Mouse (Mus musculus) brown adipose tissue, adult 24 weeks (tissue): ENCODE measurements at regions not wholly inside any gene's neighbourhood (a gene's known extent, or its start where the extent isn't known, plus 50 kb on each side); places are given as distances from the start of the nearest gene placed in this dataset.

ENCODE experiments used
- H3K27ac ChIP-seq: fragments of 200-500 bp; replicated peaks from 2 replicates; pipeline ENCODE4 v1.5.1; 2012; ENCODE audit warnings: low read depth, mild to moderate bottlenecking, low read length
- H3K4me1 ChIP-seq: fragments of 200-500 bp; 2 replicates; pipeline ENCODE4 v1.6.1; 2012; ENCODE audit warnings: low read length, mixed read lengths; ENCODE audit not compliant: control insufficient read depth, insufficient read depth, insufficient read length
- H3K4me3 ChIP-seq: fragments of 200-500 bp; 2 replicates; pipeline ENCODE4 v1.5.1; 2012; ENCODE audit warnings: low read depth, mild to moderate bottlenecking, low read length, moderate library complexity; ENCODE audit not compliant: insufficient read depth

GRCm38 (mm10) chr9:100340796-100341195, 145.8 kb downstream of the Il20rb start:
- no peak overlapping the region for H3K27ac ChIP-seq
- H3K4me1 ChIP-seq: no peaks in the 10 kb centered on the region
- no peak overlapping the region for H3K4me3 ChIP-seq

GRCm38 (mm10) chr9:100307765-100308164, 178.8 kb downstream of the Il20rb start:
- H3K4me3 ChIP-seq: no peak overlapping the region
- no peaks in the 10 kb centered on the region for H3K4me1 ChIP-seq
- H3K27ac ChIP-seq: no peak overlapping the region

GRCm38 (mm10) chr9:100307364-100307763, 179.2 kb downstream of the Il20rb start:
- H3K4me3 ChIP-seq: no peak overlapping the region
- H3K27ac ChIP-seq: no peak overlapping the region
- H3K4me1 ChIP-seq: no peaks in the 10 kb centered on the region

DNA sequence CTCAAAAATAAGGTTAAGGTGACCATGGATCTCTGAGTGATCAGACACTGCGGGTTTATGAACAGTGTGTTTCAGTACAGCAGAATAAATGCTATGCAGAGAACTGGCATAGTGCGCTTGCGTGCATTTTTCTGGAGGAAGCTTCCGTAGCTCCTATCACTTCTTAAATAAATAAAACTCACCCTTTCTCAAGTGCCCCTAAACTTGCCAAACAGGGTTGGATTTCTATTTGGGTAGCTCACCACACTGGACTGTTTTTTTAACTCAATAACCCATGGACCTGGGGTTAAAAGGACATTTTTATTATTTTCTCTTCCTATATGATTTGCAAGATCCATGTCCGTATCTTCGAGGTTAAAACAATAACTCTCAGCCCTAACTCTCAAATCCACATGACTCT, 182.8 kb downstream of the Il20rb start:
- Histone ChIP-seq H3K4me1 (no peaks in the 10 kb centered on the region), H3K4me3 (no peak overlapping the region), H3K27ac (no peak overlapping the region)

- Histone ChIP-seq H3K27ac (no peak overlapping the region), H3K4me1 (no peaks in the 10 kb centered on the region), H3K4me3 (no peak overlapping the region)
Observed at GRCm38 (mm10) chr9:100301613-100302012, 185.0 kb downstream of the Il20rb start.

DNA sequence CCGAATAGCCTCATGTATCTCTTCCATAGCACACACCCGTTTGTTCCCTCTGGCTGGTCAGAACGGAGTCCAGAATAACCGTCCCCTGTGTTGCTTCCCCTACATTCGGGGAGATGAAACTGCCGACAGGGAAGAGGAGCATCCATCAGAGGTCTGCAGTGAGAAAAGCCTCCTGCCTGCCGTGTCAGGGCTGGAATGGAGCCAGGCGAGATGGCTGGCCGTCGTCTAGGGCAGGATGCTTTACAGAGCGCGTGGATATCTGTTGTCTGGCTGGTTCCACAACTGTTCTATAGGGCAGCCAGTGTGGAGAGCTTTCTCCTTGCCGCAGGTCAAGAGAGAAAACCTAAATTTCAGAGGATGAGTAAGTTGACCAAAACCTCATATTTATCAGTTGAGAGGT, 209.2 kb downstream of the Il20rb start:
- Histone ChIP-seq H3K4me1 (no peaks in the 10 kb centered on the region), H3K4me3 (no peak overlapping the region), H3K27ac (no peak overlapping the region)

DNA sequence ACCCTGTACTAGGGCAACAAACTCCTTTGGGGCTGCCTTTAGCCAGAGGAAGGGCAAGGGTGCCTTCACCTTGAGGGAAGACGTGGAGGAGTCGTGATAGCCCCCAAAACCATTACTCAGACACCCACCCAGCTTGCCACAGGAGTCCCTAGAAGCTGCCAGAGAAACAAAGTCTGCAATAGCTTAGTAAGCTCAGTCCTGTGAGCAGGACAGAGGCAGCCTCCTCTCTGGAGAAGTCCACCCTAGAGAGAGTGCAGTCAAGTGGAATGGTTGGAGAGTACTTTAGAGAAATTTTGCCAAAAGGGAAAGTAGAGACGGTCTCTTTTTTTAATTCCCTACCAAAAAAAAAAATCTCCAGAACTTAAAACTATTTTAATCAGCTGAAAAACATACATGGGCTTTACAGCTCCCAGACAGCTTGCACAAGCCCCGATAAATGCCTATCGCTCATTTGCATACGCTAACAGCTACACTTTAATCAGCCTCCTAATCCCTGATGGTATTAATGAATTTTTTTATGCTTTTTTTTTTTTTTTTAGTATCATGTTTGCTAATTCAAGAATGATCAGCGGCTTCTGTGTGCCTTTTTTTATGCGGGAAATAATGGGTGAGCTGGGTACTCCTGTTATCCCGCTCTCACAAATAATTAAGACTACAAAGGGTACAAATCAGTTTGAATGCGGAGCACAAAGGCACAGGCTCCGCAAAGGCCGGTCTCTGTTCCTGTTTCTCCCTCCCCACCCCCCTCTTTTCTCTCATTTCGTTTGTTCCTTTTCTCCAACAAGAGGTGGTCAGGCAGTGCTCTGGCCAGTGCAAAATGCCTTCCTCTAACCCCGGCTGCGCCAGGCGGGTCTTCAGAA, 219.8 kb downstream of the Il20rb start:
- Histone ChIP-seq H3K4me1 (no peaks in the 10 kb centered on the region), H3K4me3 (no peak overlapping the region), H3K27ac (no peak overlapping the region)

- Histone ChIP-seq H3K4me1 (no peaks in the 10 kb centered on the region), H3K4me3 (no peak overlapping the region), H3K27ac (no peak overlapping the region)
Observed at GRCm38 (mm10) chr9:100252409-100252808, 234.2 kb downstream of the Il20rb start.
